Mouse (Mus musculus): ENCODE results near the gene Rrm2.

GRCm38 (mm10) chr12:24712396-24712795, 4.4 kb downstream of the Rrm2 start:
- no peak for TF ChIP-seq CTCF (IDR thresholded peaks at IDR 0.05 in 2 of 3, conservative IDR thresholded peaks at IDR 0.05 in 1 of 3; ENCODE audit: control insufficient read depth in 1 of 3, insufficient read depth in 1 of 3, low read depth in 2 of 3, low read length in 3 of 3, poor library complexity in 1 of 3, severe bottlenecking in 1 of 3)
- TF ChIP-seq CHD2 (IDR thresholded peaks at IDR 0.05; ENCODE audit: low read length), result no peak
- no peak for TF ChIP-seq ZC3H11A (IDR thresholded peaks at IDR 0.05; ENCODE audit: low read depth, low read length)
- TF ChIP-seq USF2 (IDR thresholded peaks at IDR 0.05; ENCODE audit: borderline replicate concordance in 1 of 2, insufficient read depth in 1 of 2, low read depth in 1 of 2, low read length in 2 of 2), result no peak
- TF ChIP-seq MYC (IDR thresholded peaks at IDR 0.05; ENCODE audit: low read depth, low read length), result no peak
- no peak for TF ChIP-seq MEF2A (IDR thresholded peaks at IDR 0.05; ENCODE audit: extremely low read depth, insufficient replicate concordance, low read depth, low read length, poor library complexity, severe bottlenecking)
- peak in 1 of 2 experiments; percentile 25; a peak in 1 of 4 replicates for TF ChIP-seq POLR2A (IDR thresholded peaks at IDR 0.05; ENCODE audit: control insufficient read depth in 1 of 2, insufficient read depth in 1 of 2, low read depth in 1 of 2, low read length in 2 of 2, poor library complexity in 1 of 2)
